8 mouse cellular contexts compared by ENCODE assay signal in the genomic region with DNA sequence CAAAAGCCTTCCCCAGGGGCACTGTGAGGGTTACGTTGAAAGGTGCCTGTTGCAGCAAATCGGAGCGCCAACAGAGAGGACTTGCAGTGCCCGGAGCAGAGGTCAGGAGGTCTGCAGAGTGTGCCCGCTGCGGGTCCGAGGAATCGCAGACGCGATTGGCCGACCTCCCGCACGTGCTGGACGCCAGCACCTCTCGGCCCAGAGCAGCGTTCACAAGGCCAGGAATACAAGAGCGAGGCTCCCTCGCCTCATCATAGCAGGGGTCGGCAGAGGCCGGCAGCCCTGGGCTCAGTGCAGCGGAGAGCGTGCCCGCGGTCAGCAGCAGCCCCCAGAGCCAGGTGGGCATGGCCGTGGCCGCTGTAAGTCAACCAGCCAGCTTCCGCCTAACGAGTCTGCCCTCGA. TPM values are rescaled to one million over a fixed set of nuclear protein-coding genes. Genes with fewer than 3 reads are reported as not detected.
A peak's percentile ranks its signal among the peaks of the same experiment; 100 is the strongest.
DNase-seq lines count a peak whose midpoint lies in the region; ATAC-seq and TF ChIP-seq lines count a peak whose summit lies in the region.

No protein-coding gene starts in this region.

- peak overlapping the region; percentile 100 for H3K4me2 ChIP-seq in liver, embryonic 11.5 days

- intact Hi-C loops in left cerebral cortex, adult 2 months (cut with DNase I): no loop called here
- intact Hi-C loops in left cerebral cortex, postnatal 14 days (cut with DNase I): loop anchor here (5.0 kb wide), 1 partner anchor 41 kb away; a partner anchor contains a TSS

- no peak for TF ChIP-seq CTCF in left cerebral cortex, adult 2 months (IDR thresholded peaks at IDR 0.05)

- no peak for ATAC-seq in liver, embryonic 11.5 days (replicated peaks; ENCODE audit: low FRiP score)

- peak overlapping the region; percentile 84 for H3K4me3 ChIP-seq in left cerebral cortex, adult 2 months
- peak overlapping the region; percentile 72 for H3K4me3 ChIP-seq in liver, embryonic 11.5 days (ENCODE audit: low read depth, low read length)

- peaks cover 25% of the 10 kb centered on the region for H3K27me3 ChIP-seq in liver, embryonic 11.5 days (replicated peaks; ENCODE audit: control insufficient read depth, insufficient read depth, low read length)

- H3K27ac ChIP-seq in left cerebral cortex, adult 2 months: peak overlapping the region; percentile 98
- H3K27ac ChIP-seq in liver, embryonic 11.5 days (ENCODE audit: low read depth, low read length): peak overlapping the region; percentile 97

- peak overlapping the region; percentile 80 for H3K9ac ChIP-seq in liver, embryonic 11.5 days (ENCODE audit: low read depth, low read length)

- no peaks in the 10 kb centered on the region for H3K36me3 ChIP-seq in liver, embryonic 11.5 days (ENCODE audit: control insufficient read depth, insufficient read depth, low read length)

- no peaks in the 10 kb centered on the region for H3K9me3 ChIP-seq in liver, embryonic 11.5 days (ENCODE audit: control insufficient read depth, low read length)

- peaks cover 81% of the 10 kb centered on the region for H3K4me1 ChIP-seq in liver, embryonic 11.5 days (replicated peaks; ENCODE audit: control insufficient read depth, insufficient read depth, low read length)

- WGBS in liver, embryonic 11.5 days: 5% methylated on average over 29 of the region's 29 CpGs

- DNase-seq in left cerebral cortex, adult 2 months (ENCODE audit: extremely low spot score in 1 of 2, low spot score in 2 of 2): peak in 1 of 2 experiments; percentile 27
- no peak for DNase-seq in left cerebral cortex, adult 8-10 months (ENCODE audit: low spot score in 2 of 2)
- DNase-seq in embryo, embryonic 10.5 days (ENCODE audit: low spot score): peak; percentile 62
- DNase-seq in heart, postnatal 4 days: peak; percentile 26
- DNase-seq in liver, embryonic 11.5 days (ENCODE audit: low spot score): no peak
- DNase-seq in retina, embryonic 14.5 days (ENCODE audit: low spot score): peak; percentile 51
- no peak for DNase-seq in thymus, postnatal 14 days
- no peak for DNase-seq in left cerebral cortex, postnatal 14 days (ENCODE audit: low spot score in 2 of 2)

RNA-seq across cellular contexts. Expression of a gene that starts 0.7 kb away (rescaled TPM):
- total RNA-seq in left cerebral cortex, adult 2 months (2021): 10 to 100 TPM; 10.5 to 11.5 TPM
- 10 to 100 TPM in 2 of 4 experiments, 1 to 10 TPM in 2; 9.5 to 10.6 (median 9.9) TPM for total RNA-seq in left cerebral cortex, adult 8-10 months (2022)
- 1 to 10 TPM; 2.3 to 2.4 TPM for total RNA-seq in heart, postnatal 4 days (2021)
- polyA plus RNA-seq in liver, embryonic 11.5 days (2014; fragmentation: Nextera tagmentation; extraction: Ambion mirVana): 2.3 and 2.7 TPM in 2 replicates
- total RNA-seq in left cerebral cortex, postnatal 14 days (2021): 10 to 100 TPM; 11.0 to 12.6 TPM

RNA-seq across cellular contexts. Expression of a gene that starts 3.3 kb away (rescaled TPM):
- total RNA-seq in left cerebral cortex, adult 2 months (2021): 10 to 100 TPM; 63.3 to 69.7 TPM
- 10 to 100 TPM; 59.5 to 65.9 (median 63.6) TPM for total RNA-seq in left cerebral cortex, adult 8-10 months (2022)
- total RNA-seq in heart, postnatal 4 days (2021): 10 to 100 TPM in 1 of 2 experiments, 1 to 10 TPM in 1; 9.6 to 10.9 TPM
- 13.3 and 14.5 TPM in 2 replicates for polyA plus RNA-seq in liver, embryonic 11.5 days (2014; fragmentation: Nextera tagmentation; extraction: Ambion mirVana)
- total RNA-seq in left cerebral cortex, postnatal 14 days (2021): 10 to 100 TPM; 71.1 to 72.5 TPM

RNA-seq across cellular contexts. Expression of a gene that starts 12.0 kb away (rescaled TPM):
- total RNA-seq in left cerebral cortex, adult 2 months (2021): 10 to 100 TPM; 10.8 to 11.0 TPM
- 10 to 100 TPM in 2 of 4 experiments, 1 to 10 TPM in 2; 8.6 to 10.2 (median 10.1) TPM for total RNA-seq in left cerebral cortex, adult 8-10 months (2022)
- total RNA-seq in heart, postnatal 4 days (2021): 1 to 10 TPM; 4.2 to 5.1 TPM
- 16.6 and 17.2 TPM in 2 replicates for polyA plus RNA-seq in liver, embryonic 11.5 days (2014; fragmentation: Nextera tagmentation; extraction: Ambion mirVana)
- total RNA-seq in left cerebral cortex, postnatal 14 days (2021): 10 to 100 TPM in 1 of 2 experiments, 1 to 10 TPM in 1; 8.7 to 10.1 TPM

RNA-seq across cellular contexts. Expression of a gene that starts 39.1 kb away (rescaled TPM):
- total RNA-seq in left cerebral cortex, adult 2 months (2021): 1,000 to 10,000 TPM; 1,211 to 1,240 TPM
- total RNA-seq in left cerebral cortex, adult 8-10 months (2022): 1,000 to 10,000 TPM; 1,111 to 1,205 (median 1,168) TPM
- total RNA-seq in heart, postnatal 4 days (2021): 100 to 1,000 TPM; 291 to 298 TPM
- polyA plus RNA-seq in liver, embryonic 11.5 days (2014; fragmentation: Nextera tagmentation; extraction: Ambion mirVana): 476 and 499 TPM in 2 replicates
- total RNA-seq in left cerebral cortex, postnatal 14 days (2021): 1,000 to 10,000 TPM; 1,506 to 1,590 TPM

RNA-seq across cellular contexts. Expression of a gene that starts 42.6 kb away (rescaled TPM):
- total RNA-seq in left cerebral cortex, adult 2 months (2021): 1 to 10 TPM; 7.9 to 8.8 TPM
- total RNA-seq in left cerebral cortex, adult 8-10 months (2022): 1 to 10 TPM; 4.9 to 6.4 (median 5.3) TPM
- 10 to 100 TPM; 18.1 to 20.1 TPM for total RNA-seq in heart, postnatal 4 days (2021)
- 95.6 and 107 TPM in 2 replicates for polyA plus RNA-seq in liver, embryonic 11.5 days (2014; fragmentation: Nextera tagmentation; extraction: Ambion mirVana)
- 1 to 10 TPM; 6.2 to 6.7 TPM for total RNA-seq in left cerebral cortex, postnatal 14 days (2021)

Comparison
In these comparisons a context has a peak if more than half of its experiments do, and no peak if none do; other contexts are left out.
1. DNase-seq: peak in embryo, embryonic 10.5 days (single experiment), heart, postnatal 4 days (single experiment) and retina, embryonic 14.5 days (single experiment); none in left cerebral cortex, adult 8-10 months (0 of 2), liver, embryonic 11.5 days (single experiment), thymus, postnatal 14 days (single experiment) and left cerebral cortex, postnatal 14 days (0 of 2).
2. RNA of a gene that starts 3.3 kb away (total RNA-seq): 71.1 to 72.5 TPM in left cerebral cortex, postnatal 14 days, 63.3 to 69.7 TPM in left cerebral cortex, adult 2 months and 59.5 to 65.9 TPM in left cerebral cortex, adult 8-10 months; 9.6 to 10.9 TPM in heart, postnatal 4 days; every median in the first group is over 4 times any median in the second.